Mouse (Mus musculus): ENCODE measurements around the gene Atg9b. TPM values are rescaled to one million over a fixed set of nuclear protein-coding genes. Genes with fewer than 3 reads are reported as not detected.
A peak's percentile ranks its signal among the peaks of the same experiment; 100 is the strongest.

Atg9b gene
- polyA plus RNA-seq, 1 experiment from 2014 or later = 0.54 TPM

- WGBS = 82% methylated on average over 10 of the region's 10 CpGs
- no peak overlapping the region for H3K4me2 ChIP-seq (replicated peaks; ENCODE audit: low read depth, low read length)
- H3K4me1 ChIP-seq (ENCODE audit: insufficient read depth, low read depth, low read length) = peaks cover 21% of the 10 kb centered on the region
- H3K9me3 ChIP-seq (ENCODE audit: low read length) = no peaks in the 10 kb centered on the region
- H3K27ac ChIP-seq (ENCODE audit: low read length) = no peak overlapping the region
- H3K36me3 ChIP-seq (ENCODE audit: insufficient read depth, low read length) = no peaks in the 10 kb centered on the region
- peaks cover 7% of the 10 kb centered on the region; the same call in 1 of the 2 replicates for H3K27me3 ChIP-seq (replicated peaks; ENCODE audit: insufficient read depth, low read length)
- H3K4me3 ChIP-seq (ENCODE audit: low read depth, low read length) = no peak overlapping the region
- DNase-seq (ENCODE audit: low spot score) (no peak), ATAC-seq (no peak)
- H3K9ac ChIP-seq (replicated peaks; ENCODE audit: low read depth) = no peak overlapping the region
- TF ChIP-seq CTCF (IDR thresholded peaks at IDR 0.05) (no peak), EP300 (IDR thresholded peaks at IDR 0.05) (no peak)
Observed at GRCm38 (mm10) chr5:24385887-24386550, 5.9 kb downstream of the Atg9b start.

GRCm38 (mm10) chr5:24385374-24385773 is 6.6 kb downstream of the Atg9b start:
- TF ChIP-seq EP300 (IDR thresholded peaks at IDR 0.05) = no peak
- TF ChIP-seq CTCF (IDR thresholded peaks at IDR 0.05) = no peak
- Histone ChIP-seq H3K27me3 (replicated peaks; ENCODE audit: insufficient read depth, low read length) (peaks cover 7% of the 10 kb centered on the region; the same call in 1 of the 2 replicates), H3K4me3 (ENCODE audit: low read depth, low read length) (no peak overlapping the region), H3K9me3 (ENCODE audit: low read length) (no peaks in the 10 kb centered on the region), H3K4me1 (ENCODE audit: insufficient read depth, low read depth, low read length) (peaks cover 25% of the 10 kb centered on the region), H3K27ac (ENCODE audit: low read length) (no peak overlapping the region), H3K4me2 (replicated peaks; ENCODE audit: low read depth, low read length) (no peak overlapping the region), H3K9ac (replicated peaks; ENCODE audit: low read depth) (no peak overlapping the region), H3K36me3 (ENCODE audit: insufficient read depth, low read length) (no peaks in the 10 kb centered on the region)
- ATAC-seq = no peak
- 99% methylated on average over 5 of the region's 5 CpGs for WGBS
- DNase-seq (ENCODE audit: low spot score) = no peak

GRCm38 (mm10) chr5:24384407-24384806 is 7.5 kb downstream of the Atg9b start:
- no peaks in the 10 kb centered on the region for H3K9me3 ChIP-seq (ENCODE audit: low read length)
- H3K36me3 ChIP-seq (ENCODE audit: insufficient read depth, low read length) = no peaks in the 10 kb centered on the region
- ATAC-seq (peak; percentile 9; the same call in 1 of the 2 replicates), DNase-seq (ENCODE audit: low spot score) (peak; percentile 66)
- H3K27ac ChIP-seq (ENCODE audit: low read length) = peak overlapping the region; percentile 38; the same call in 1 of the 2 replicates
- H3K27me3 ChIP-seq (replicated peaks; ENCODE audit: insufficient read depth, low read length) = peaks cover 7% of the 10 kb centered on the region; the same call in 1 of the 2 replicates
- no peak overlapping the region for H3K9ac ChIP-seq (replicated peaks; ENCODE audit: low read depth)
- WGBS = 28% methylated on average over 6 of the region's 6 CpGs
- no peak overlapping the region for H3K4me2 ChIP-seq (replicated peaks; ENCODE audit: low read depth, low read length)
- peaks cover 25% of the 10 kb centered on the region for H3K4me1 ChIP-seq (ENCODE audit: insufficient read depth, low read depth, low read length)
- TF ChIP-seq EP300 (IDR thresholded peaks at IDR 0.05) = peak; percentile 74
- TF ChIP-seq CTCF (IDR thresholded peaks at IDR 0.05) = peak; percentile 39
- H3K4me3 ChIP-seq (ENCODE audit: low read depth, low read length) = no peak overlapping the region

- DNase-seq (ENCODE audit: low spot score) (peak; percentile 99), ATAC-seq (peak; percentile 94)
- Histone ChIP-seq H3K27me3 (replicated peaks; ENCODE audit: insufficient read depth, low read length) (peaks cover 7% of the 10 kb centered on the region; the same call in 1 of the 2 replicates), H3K4me3 (ENCODE audit: low read depth, low read length) (peak overlapping the region; percentile 35), H3K9ac (replicated peaks; ENCODE audit: low read depth) (no peak overlapping the region), H3K4me2 (replicated peaks; ENCODE audit: low read depth, low read length) (peak overlapping the region; percentile 63), H3K9me3 (ENCODE audit: low read length) (no peaks in the 10 kb centered on the region), H3K36me3 (ENCODE audit: insufficient read depth, low read length) (no peaks in the 10 kb centered on the region), H3K27ac (ENCODE audit: low read length) (0 out of 2 replicates have a peak overlapping the region, but pooled peaks have one; percentile 38), H3K4me1 (ENCODE audit: insufficient read depth, low read depth, low read length) (peaks cover 23% of the 10 kb centered on the region)
- TF ChIP-seq EP300 (IDR thresholded peaks at IDR 0.05) (peak; percentile 21; the same call in 1 of the 2 replicates), CTCF (IDR thresholded peaks at IDR 0.05) (peak; percentile 76)
- WGBS = 5% methylated on average over 33 of the region's 34 CpGs
Observed at GRCm38 (mm10) chr5:24383026-24383859, 8.7 kb downstream of the Atg9b start.

- H3K4me2 ChIP-seq (replicated peaks; ENCODE audit: low read depth, low read length) = no peak overlapping the region
- H3K27me3 ChIP-seq (replicated peaks; ENCODE audit: insufficient read depth, low read length) = no peaks in the 10 kb centered on the region; the same call in 1 of the 2 replicates
- no peak overlapping the region for H3K9ac ChIP-seq (replicated peaks; ENCODE audit: low read depth)
- no peak overlapping the region for H3K4me3 ChIP-seq (ENCODE audit: low read depth, low read length)
- WGBS = 60% methylated on average over 2 of the region's 2 CpGs
- H3K36me3 ChIP-seq (ENCODE audit: insufficient read depth, low read length) = no peaks in the 10 kb centered on the region
- H3K27ac ChIP-seq (ENCODE audit: low read length) = no peak overlapping the region
- H3K9me3 ChIP-seq (ENCODE audit: low read length) = no peaks in the 10 kb centered on the region
- DNase-seq (ENCODE audit: low spot score) (no peak), ATAC-seq (no peak)
- peaks cover 14% of the 10 kb centered on the region for H3K4me1 ChIP-seq (ENCODE audit: insufficient read depth, low read depth, low read length)
- TF ChIP-seq EP300 (IDR thresholded peaks at IDR 0.05) (no peak), CTCF (IDR thresholded peaks at IDR 0.05) (no peak)
Observed at GRCm38 (mm10) chr5:24381988-24382387, 10.0 kb downstream of the Atg9b start.

GRCm38 (mm10) chr5:24381486-24381885 is 10.5 kb downstream of the Atg9b start:
- H3K36me3 ChIP-seq (ENCODE audit: insufficient read depth, low read length) = no peaks in the 10 kb centered on the region
- H3K9ac ChIP-seq (replicated peaks; ENCODE audit: low read depth) = no peak overlapping the region
- peaks cover 14% of the 10 kb centered on the region for H3K4me1 ChIP-seq (ENCODE audit: insufficient read depth, low read depth, low read length)
- no peak overlapping the region for H3K27ac ChIP-seq (ENCODE audit: low read length)
- DNase-seq (ENCODE audit: low spot score) (no peak), ATAC-seq (no peak)
- no peak overlapping the region for H3K4me3 ChIP-seq (ENCODE audit: low read depth, low read length)
- no peaks in the 10 kb centered on the region; the same call in 1 of the 2 replicates for H3K27me3 ChIP-seq (replicated peaks; ENCODE audit: insufficient read depth, low read length)
- no peak for TF ChIP-seq EP300 (IDR thresholded peaks at IDR 0.05)
- TF ChIP-seq CTCF (IDR thresholded peaks at IDR 0.05) = no peak
- WGBS = 59% methylated on average over 6 of the region's 6 CpGs
- H3K9me3 ChIP-seq (ENCODE audit: low read length) = no peaks in the 10 kb centered on the region
- no peak overlapping the region for H3K4me2 ChIP-seq (replicated peaks; ENCODE audit: low read depth, low read length)

Data from lung, postnatal 0 days (tissue).